Comparison of ENCODE assay signal across 23 mouse cellular contexts in genomic region chr14:105307716-105308115, GRCm38 (mm10). TPM values are rescaled to one million over a fixed set of nuclear protein-coding genes. Genes with fewer than 3 reads are reported as not detected.
DNase-seq lines count a peak whose midpoint lies in the region; ATAC-seq and TF ChIP-seq lines count a peak whose summit lies in the region.
"Had no signal": no experiment of that assay in that cellular context is flagged by ENCODE, and none has a peak within 500 bp of the region (broad histone marks: within the 10 kb centered on the region; RNA-seq: fewer than 3 reads in every experiment).

No protein-coding gene starts in this region.

- no peak for TF ChIP-seq CTCF in lung, embryonic 14.5 days (IDR thresholded peaks at IDR 0.05; ENCODE audit: low read depth)
- no peak for TF ChIP-seq CTCF in MEL (IDR thresholded peaks at IDR 0.05 in 2 of 3, conservative IDR thresholded peaks at IDR 0.05 in 1 of 3; ENCODE audit: control insufficient read depth in 1 of 3, insufficient read depth in 1 of 3, low read depth in 2 of 3, low read length in 3 of 3, poor library complexity in 1 of 3, severe bottlenecking in 1 of 3)

- no peak overlapping the region for H3K4me2 ChIP-seq in lung, embryonic 14.5 days
- H3K4me2 ChIP-seq: heart, embryonic 12.5 days; neural tube, embryonic 15.5 days had no signal

- ATAC-seq in lung, embryonic 14.5 days (ENCODE audit: insufficient read depth) = no peak
- ATAC-seq: inflammation-experienced regulatory T-cells, adult 6 months had no signal

- peak; percentile 29 for DNase-seq in heart, adult 11 months
- DNase-seq in heart, embryonic 10.5 days (ENCODE audit: low spot score) = no peak
- DNase-seq in lung, embryonic 14.5 days = peak; percentile 33
- no peak for DNase-seq in lung, postnatal 4 days
- no peak for DNase-seq in MEL (ENCODE audit: low read depth, low spot score)
- DNase-seq in brain, adult 2 months (ENCODE audit: low read depth, low spot score) = peak; percentile 23
- no peak for DNase-seq in limb, embryonic 10.5 days (ENCODE audit: low spot score)
- DNase-seq: adrenal gland, postnatal 14 days; cerebellum, adult 9-10 months; gastrocnemius, adult 2 months; heart, postnatal 10 days; kidney, adult 8-10 months; kidney, postnatal 10 days; lung, postnatal 10 days; right cerebral cortex, adult 18-20 months; right cerebral cortex, postnatal 4 days; thymus, adult 2 months; thymus, postnatal 4 days had no signal

- H3K36me3 ChIP-seq in heart, embryonic 10.5 days = peaks cover 5% of the 10 kb centered on the region; the same call in 1 of the 2 replicates
- H3K36me3 ChIP-seq in lung, embryonic 14.5 days (ENCODE audit: insufficient read depth) = 0 out of 2 replicates have a peak, but pooled peaks cover 11% of the 10 kb centered on the region
- peaks cover 0 to under 1% of the 10 kb centered on the region in 2 experiments; a peak in 2 of 4 replicates for H3K36me3 ChIP-seq in MEL (ENCODE audit: control insufficient read depth in 1 of 2, insufficient read depth in 2 of 2, low read length in 2 of 2)
- peaks cover 9% of the 10 kb centered on the region; the same call in 1 of the 2 replicates for H3K36me3 ChIP-seq in limb, embryonic 10.5 days

- WGBS in heart, embryonic 10.5 days = 75% methylated on average over 4 of the region's 4 CpGs
- WGBS in lung, embryonic 14.5 days = 69% methylated on average over 4 of the region's 4 CpGs
- 86% methylated on average over 4 of the region's 4 CpGs for WGBS in limb, embryonic 10.5 days

- no peak for TF ChIP-seq POLR2A in MEL (IDR thresholded peaks at IDR 0.05; ENCODE audit: control insufficient read depth in 1 of 2, insufficient read depth in 1 of 2, low read depth in 1 of 2, low read length in 2 of 2, poor library complexity in 1 of 2)

- H3K79me2 ChIP-seq in MEL (ENCODE audit: control insufficient read depth, insufficient read depth, low read length, poor library complexity) = no peaks in the 10 kb centered on the region

- no peak overlapping the region for H3K27ac ChIP-seq in heart, embryonic 10.5 days
- H3K27ac ChIP-seq in lung, embryonic 14.5 days (ENCODE audit: low read depth) = no peak overlapping the region
- no peak overlapping the region for H3K27ac ChIP-seq in MEL (ENCODE audit: control insufficient read depth, low read depth, low read length)
- no peak overlapping the region for H3K27ac ChIP-seq in limb, embryonic 10.5 days
- H3K27ac ChIP-seq: embryonic facial prominence, embryonic 10.5 days; gastrocnemius, adult 2 months; hindbrain, embryonic 10.5 days; neural tube, embryonic 15.5 days had no signal

- TF ChIP-seq RAD21 in MEL (IDR thresholded peaks at IDR 0.05; ENCODE audit: low read depth, low read length) = no peak

- no peak for TF ChIP-seq EP300 in MEL (IDR thresholded peaks at IDR 0.05; ENCODE audit: low read depth in 1 of 2, low read length in 2 of 2)

- no peak overlapping the region for H3K4me3 ChIP-seq in heart, embryonic 10.5 days
- no peak overlapping the region for H3K4me3 ChIP-seq in lung, embryonic 14.5 days (ENCODE audit: low read depth, low read length)
- no peak overlapping the region for H3K4me3 ChIP-seq in MEL (ENCODE audit: control insufficient read depth in 1 of 2, insufficient read depth in 1 of 2, low read depth in 2 of 2, low read length in 2 of 2)
- no peak overlapping the region for H3K4me3 ChIP-seq in limb, embryonic 10.5 days
- H3K4me3 ChIP-seq: embryonic facial prominence, embryonic 10.5 days; gastrocnemius, adult 2 months; heart, embryonic 12.5 days; hindbrain, embryonic 10.5 days; neural tube, embryonic 15.5 days had no signal

- H3K9me3 ChIP-seq in heart, embryonic 10.5 days = no peaks in the 10 kb centered on the region
- H3K9me3 ChIP-seq in lung, embryonic 14.5 days (ENCODE audit: low read depth, low read length) = no peaks in the 10 kb centered on the region
- H3K9me3 ChIP-seq in MEL (replicated peaks; ENCODE audit: insufficient read depth, low read length) = no peaks in the 10 kb centered on the region
- no peaks in the 10 kb centered on the region for H3K9me3 ChIP-seq in limb, embryonic 10.5 days (replicated peaks)
- H3K9me3 ChIP-seq: embryonic facial prominence, embryonic 10.5 days; heart, embryonic 12.5 days; hindbrain, embryonic 10.5 days; neural tube, embryonic 15.5 days had no signal

- H3K9ac ChIP-seq in lung, embryonic 14.5 days = no peak overlapping the region
- no peak overlapping the region for H3K9ac ChIP-seq in MEL (ENCODE audit: control insufficient read depth, low read depth, low read length, poor library complexity, severe bottlenecking)
- H3K9ac ChIP-seq: heart, embryonic 12.5 days; neural tube, embryonic 15.5 days had no signal

- no peaks in the 10 kb centered on the region for H3K4me1 ChIP-seq in heart, embryonic 10.5 days
- no peaks in the 10 kb centered on the region for H3K4me1 ChIP-seq in lung, embryonic 14.5 days (ENCODE audit: insufficient read depth)
- H3K4me1 ChIP-seq in MEL (ENCODE audit: control insufficient read depth in 1 of 2, insufficient read depth in 2 of 2, low read length in 2 of 2) = no peaks in the 10 kb centered on the region
- no peaks in the 10 kb centered on the region for H3K4me1 ChIP-seq in limb, embryonic 10.5 days
- H3K4me1 ChIP-seq: embryonic facial prominence, embryonic 10.5 days; heart, embryonic 12.5 days; neural tube, embryonic 15.5 days had no signal

- no peaks in the 10 kb centered on the region for H3K27me3 ChIP-seq in heart, embryonic 10.5 days (ENCODE audit: insufficient read depth, poor library complexity, severe bottlenecking)
- H3K27me3 ChIP-seq in lung, embryonic 14.5 days (ENCODE audit: insufficient read depth, low read length) = no peaks in the 10 kb centered on the region
- no peaks in the 10 kb centered on the region for H3K27me3 ChIP-seq in MEL (ENCODE audit: control insufficient read depth in 1 of 2, insufficient read depth in 2 of 2, low read length in 2 of 2)
- no peaks in the 10 kb centered on the region for H3K27me3 ChIP-seq in limb, embryonic 10.5 days (ENCODE audit: low read depth, poor library complexity, severe bottlenecking)
- H3K27me3 ChIP-seq: heart, embryonic 12.5 days; neural tube, embryonic 15.5 days had no signal

TF ChIP-seq in MEL, 35 proteins besides CTCF, POLR2A, EP300 and RAD21:
- no peak for TF ChIP-seq USF2 (IDR thresholded peaks at IDR 0.05; ENCODE audit: borderline replicate concordance in 1 of 2, insufficient read depth in 1 of 2, low read depth in 1 of 2, low read length in 2 of 2)
- no peak for TF ChIP-seq MAZ (IDR thresholded peaks at IDR 0.05; ENCODE audit: low read depth, low read length)
- no peak for TF ChIP-seq POLR2AphosphoS2 (IDR thresholded peaks at IDR 0.05; ENCODE audit: low read length)
- no peak for TF ChIP-seq BHLHE40 (IDR thresholded peaks at IDR 0.05; ENCODE audit: borderline replicate concordance, low read depth, low read length)
- TF ChIP-seq SMC3 (IDR thresholded peaks at IDR 0.05; ENCODE audit: low read depth, low read length) = 0 out of 2 replicates have a peak, but pooled peaks have one; percentile 10
- no peak for TF ChIP-seq GABPA (IDR thresholded peaks at IDR 0.05; ENCODE audit: low read depth, low read length)
- no peak for TF ChIP-seq GATA1 (IDR thresholded peaks at IDR 0.05; ENCODE audit: low read depth, low read length)

RNA-seq across cellular contexts. Expression of gene Ndfip2, which starts 49.3 kb away (rescaled TPM):
- polyA plus RNA-seq in heart, embryonic 10.5 days (2016; fragmentation: Nextera tagmentation; extraction: Ambion mirVana) = 53.7 and 55.1 TPM in 2 replicates
- 60.3 and 63.8 TPM in 2 replicates for polyA plus RNA-seq in lung, embryonic 14.5 days (2014; fragmentation: Nextera tagmentation; extraction: Ambion mirVana)
- total RNA-seq in MEL (2012; rRNA removed) = 13.7 and 16.6 TPM in 2 replicates
- 10 to 100 TPM in 1 of 2 experiments, not detected in 1; 26.3 TPM for polyA plus RNA-seq in MEL (2012; ENCODE audit: insufficient read depth in 1 of 2, insufficient read length in 2 of 2, low read depth in 1 of 2, low replicate concordance in 2 of 2, missing spikeins in 1 of 2)
- 37.0 and 45.0 TPM in 2 replicates for polyA plus RNA-seq in limb, embryonic 10.5 days (2016; fragmentation: Nextera tagmentation; extraction: Ambion mirVana)

Comparison
In these comparisons a context has a peak if more than half of its experiments do, and no peak if none do; other contexts are left out.
1. DNase-seq: peak in heart, adult 11 months (single experiment), lung, embryonic 14.5 days (single experiment) and brain, adult 2 months (single experiment); none in heart, embryonic 10.5 days (single experiment), lung, postnatal 4 days (0 of 2), MEL (single experiment) and limb, embryonic 10.5 days (single experiment).